Mouse (Mus musculus): Measurements from ENCODE around the gene Enho.
"Not testable (repeated sequence)": the region's sequence is repeated elsewhere in the genome, so short reads cannot be mapped to it uniquely, and the experiment has no call there.

Enho gene

DNA sequence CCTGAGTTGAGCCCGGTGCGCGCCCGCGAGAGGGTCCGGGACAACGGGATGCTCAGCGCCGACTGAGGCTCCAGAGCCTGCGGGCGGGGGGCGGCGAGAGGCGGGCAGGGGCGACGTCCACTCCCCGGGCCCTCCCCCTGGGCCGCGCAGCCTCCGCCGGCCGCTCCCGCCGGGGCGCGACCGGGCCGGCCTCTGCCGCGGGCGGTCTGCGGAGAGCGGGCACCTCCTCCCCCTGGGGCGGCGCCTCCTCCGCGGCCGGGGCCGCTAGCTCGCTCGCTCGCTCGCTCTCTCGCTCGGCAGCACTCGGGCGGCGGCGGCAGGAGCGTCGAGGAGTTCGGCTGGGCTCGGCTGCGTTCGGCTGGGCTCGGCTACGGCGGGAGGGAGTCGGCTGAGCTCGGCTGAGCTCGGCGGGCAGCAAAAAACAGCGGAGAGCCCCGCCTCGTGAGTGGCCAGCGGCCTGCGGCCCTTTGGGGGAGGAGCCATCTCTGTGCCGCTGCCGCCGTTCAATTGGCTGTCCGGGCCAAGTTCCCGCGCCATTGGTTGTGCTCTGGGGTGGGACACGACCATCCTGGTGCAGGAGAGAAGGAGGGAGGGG, at the start of gene Enho:
Enho (minus strand) TSS at position 412 of the 595 bp plus-strand sequence.
- ChIA-PET CTCF (interaction anchor here in 1 of 4 experiments (0.8 to 1.4 kb wide), 3 partner anchors 26 to 145 kb away, joined by 3 to 4 read pairs (median 3); no protein-coding TSS in a partner anchor), POLR2A (interaction anchor here (0.6 to 2.0 kb wide), 9 partner anchors 8 to 669 kb away, joined by 3 to 13 read pairs (median 4); no protein-coding TSS in a partner anchor)

DNA sequence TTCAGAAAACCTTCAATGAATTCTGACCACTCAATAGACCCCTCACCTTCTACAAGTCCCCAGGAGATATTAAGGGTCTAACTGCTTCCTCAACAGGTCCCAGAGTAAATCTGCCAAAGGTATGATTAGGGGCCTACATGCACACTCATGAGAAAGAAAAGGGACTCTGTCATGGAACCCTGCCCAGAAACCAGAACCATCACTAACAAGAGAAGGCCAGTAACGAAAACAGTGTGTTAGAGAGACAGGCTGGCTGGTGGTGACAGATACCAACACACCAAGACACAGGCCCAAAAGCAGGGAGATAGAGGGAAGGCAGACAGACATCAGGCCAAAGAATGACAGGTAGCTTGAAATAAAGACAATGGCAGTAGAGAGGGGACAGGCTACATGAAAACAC, 48.4 kb upstream of the Enho start:
- POLR2A ChIA-PET, CTCF ChIA-PET: not testable (repeated sequence)

DNA sequence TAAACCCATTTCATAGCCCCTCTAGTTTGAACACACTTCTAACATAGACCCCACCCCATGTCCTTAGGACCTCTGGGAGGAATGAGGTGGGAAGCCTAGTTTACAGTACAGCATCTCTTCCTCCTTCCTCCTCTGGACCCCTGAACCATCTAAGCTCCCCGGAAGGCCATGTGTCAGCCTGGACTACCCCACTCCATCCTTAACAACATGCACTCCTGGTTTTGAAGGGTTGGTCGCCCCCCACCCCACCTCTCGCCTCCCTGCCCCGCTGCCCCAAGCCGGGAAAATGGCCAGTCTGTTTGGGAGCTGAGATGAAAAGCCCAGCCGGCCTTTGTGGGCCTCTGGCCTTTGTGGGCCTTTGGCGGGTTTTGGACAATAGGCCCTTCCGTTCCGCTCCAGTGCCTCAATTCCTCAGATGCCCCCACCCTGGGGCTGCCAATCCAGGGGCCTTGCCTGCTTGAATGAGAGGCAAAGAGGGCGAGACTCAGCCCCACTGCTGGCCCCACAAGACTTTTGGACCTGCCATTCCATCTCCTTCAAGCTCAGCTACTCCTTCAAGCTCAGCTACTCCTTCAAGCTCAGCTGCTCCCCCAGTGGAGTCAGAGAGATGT, 45.9 kb upstream of the Enho start:
- POLR2A ChIA-PET, CTCF ChIA-PET: not testable (repeated sequence)

DNA sequence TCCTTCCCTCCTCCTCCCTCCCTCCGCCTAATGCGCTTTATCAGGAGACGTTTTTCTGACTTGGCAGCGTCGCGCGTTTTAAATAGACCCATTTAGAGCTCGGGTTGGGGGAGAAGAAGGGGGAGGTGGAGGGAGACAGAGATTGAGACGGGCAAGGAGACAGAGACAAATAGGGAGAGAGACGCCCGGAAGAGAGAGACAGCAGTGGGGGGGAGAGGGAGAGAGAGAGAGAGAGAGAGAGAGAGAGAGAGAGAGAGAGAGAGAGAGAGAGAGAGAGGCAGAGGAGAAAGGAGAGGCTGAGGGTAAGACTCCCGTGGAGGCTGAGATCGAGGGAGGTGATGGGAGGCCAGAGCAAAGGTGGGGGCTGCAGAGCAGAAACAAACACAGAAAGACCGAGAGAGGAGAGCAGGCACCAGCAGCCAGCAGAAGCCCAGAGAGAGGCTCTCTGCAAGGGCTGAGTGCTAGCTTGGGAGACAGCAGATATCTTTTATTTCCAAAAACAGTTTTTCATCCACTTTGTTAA, 44.9 kb upstream of the Enho start:
- CTCF ChIA-PET: not testable (repeated sequence)
- POLR2A ChIA-PET: interaction anchor here in 1 of 4 experiments (0.7 kb wide), 1 partner anchor 80 kb away, joined by 3 read pairs; no protein-coding TSS in a partner anchor

DNA sequence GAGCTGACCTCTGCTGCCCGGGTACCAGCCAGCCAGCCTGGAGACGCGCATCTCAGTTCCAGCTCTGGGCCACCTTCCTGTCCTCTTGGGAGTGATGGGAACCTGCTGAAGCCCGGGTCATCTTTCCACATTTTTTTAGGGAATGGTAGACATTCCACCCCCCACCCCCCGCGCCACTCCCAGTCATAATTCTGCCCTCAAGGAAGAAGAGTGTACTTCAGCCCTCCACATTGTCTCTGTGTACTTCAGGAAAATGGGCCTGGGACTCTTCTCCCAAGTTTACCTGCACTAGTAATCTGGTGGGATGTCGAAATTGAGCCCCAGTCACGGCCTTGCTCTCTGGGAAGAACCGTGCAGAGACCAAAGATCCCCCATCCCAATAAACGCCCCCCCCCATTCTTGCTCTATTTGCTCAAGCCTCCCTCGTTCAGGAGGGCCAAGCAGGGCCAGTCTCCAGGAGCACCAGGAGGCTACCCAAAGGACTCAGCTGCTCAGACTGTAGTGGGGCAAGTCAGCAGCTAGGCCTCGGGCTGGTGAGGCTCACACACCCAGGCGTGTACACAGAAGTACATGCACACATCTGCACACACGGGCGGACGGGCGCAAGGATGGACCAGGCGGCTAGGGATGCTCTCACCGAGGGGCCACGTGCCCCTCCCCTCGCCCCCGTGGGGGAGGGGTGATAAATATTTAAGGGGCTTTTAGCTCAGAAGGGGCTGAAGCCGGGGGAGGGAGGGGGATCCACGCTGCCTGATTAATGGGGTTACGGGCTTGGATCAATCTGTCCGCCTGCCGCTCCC, 44.2 kb upstream of the Enho start:
- POLR2A ChIA-PET, CTCF ChIA-PET: not testable (repeated sequence)

DNA sequence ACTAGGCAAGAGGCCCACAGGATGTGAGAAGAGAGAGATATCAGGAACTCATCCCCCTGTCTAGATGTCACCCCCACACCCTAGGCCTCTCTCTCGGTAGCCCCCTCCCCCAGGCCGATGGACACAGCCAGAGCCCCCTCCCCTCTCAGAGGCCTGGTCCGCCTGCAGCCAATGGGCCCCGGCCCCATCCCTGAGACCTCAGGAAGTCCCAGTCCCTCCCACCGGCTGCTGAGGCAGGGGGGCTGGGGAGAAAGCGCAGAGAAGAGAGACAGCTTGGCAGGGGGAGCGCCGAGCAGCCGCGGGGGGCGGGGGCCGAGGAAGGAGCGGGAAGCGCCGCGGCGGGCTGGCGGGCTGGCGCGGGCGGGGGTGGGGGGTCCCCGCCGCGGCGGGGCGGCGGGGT, 43.2 kb upstream of the Enho start:
- CTCF ChIA-PET, POLR2A ChIA-PET: not testable (repeated sequence)

DNA sequence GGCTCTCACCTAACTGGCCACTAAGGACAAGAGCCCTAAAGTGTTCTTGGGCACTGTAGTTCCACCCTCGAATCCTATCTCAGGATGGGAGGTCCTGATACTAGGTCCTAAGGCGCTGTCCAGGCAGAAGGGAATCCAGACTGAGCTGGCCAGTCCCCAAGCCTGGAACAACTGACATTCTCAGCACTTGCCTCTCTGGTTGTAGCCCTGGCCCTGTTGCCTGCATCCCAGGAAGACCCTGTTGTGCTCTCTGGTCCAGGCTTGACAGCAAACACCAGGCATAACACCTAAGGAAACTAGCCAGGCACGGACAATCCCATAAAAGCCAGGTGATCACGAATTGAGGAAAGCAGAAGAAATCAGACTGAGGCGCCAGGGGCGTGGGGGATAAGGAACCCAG, 42.7 kb upstream of the Enho start:
- CTCF ChIA-PET: no interaction called here

DNA sequence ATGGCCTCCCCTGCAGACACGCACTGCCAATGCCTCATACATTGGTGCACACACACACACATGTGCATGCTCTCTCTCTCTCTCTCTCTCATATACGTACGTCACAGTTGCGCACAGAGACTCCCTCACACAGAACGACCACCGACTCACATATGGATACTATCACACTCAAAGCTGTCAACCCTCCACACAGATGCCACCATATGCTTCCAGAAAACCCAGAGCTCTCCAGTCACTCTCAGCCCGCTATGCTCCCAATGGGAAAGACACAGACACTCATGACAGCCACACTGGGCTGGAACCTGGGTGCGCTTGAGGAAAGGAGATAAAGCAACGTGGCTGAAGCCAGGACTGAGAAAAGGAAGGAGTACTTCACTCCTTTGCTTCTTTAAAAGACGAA, 41.8 kb upstream of the Enho start:
- POLR2A ChIA-PET: interaction anchor here in 2 of 4 experiments (0.6 to 0.8 kb wide), 2 partner anchors 32 to 395 kb away, joined by 4 to 7 read pairs; no protein-coding TSS in a partner anchor
- CTCF ChIA-PET: interaction anchor here in 1 of 4 experiments (0.7 kb wide), 1 partner anchor 161 kb away, joined by 3 read pairs; no protein-coding TSS in a partner anchor

More for the DNA sequence above, 42.7 kb upstream of the Enho start:
- POLR2A ChIA-PET: no interaction called here

DNA sequence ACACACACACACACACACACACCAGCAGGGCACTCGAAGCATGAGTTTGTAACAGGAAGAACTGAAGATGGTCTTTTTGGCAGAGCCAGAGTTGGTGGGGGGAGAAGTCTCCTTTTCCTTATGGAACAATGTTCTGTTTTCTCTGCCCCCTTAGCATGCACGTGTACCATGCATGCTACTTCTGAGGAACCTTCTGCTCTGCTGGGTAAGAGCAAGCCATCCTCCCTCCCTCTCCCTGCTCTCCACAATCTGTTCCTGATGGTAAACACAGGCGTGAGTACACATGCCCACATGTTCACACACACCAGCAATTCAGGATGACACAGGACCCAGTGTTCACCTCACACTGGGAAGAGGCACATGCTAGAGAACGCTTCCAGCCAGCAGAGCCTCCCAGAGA, 41.1 kb upstream of the Enho start:
- ChIA-PET CTCF (no interaction called here), POLR2A (no interaction called here)

DNA sequence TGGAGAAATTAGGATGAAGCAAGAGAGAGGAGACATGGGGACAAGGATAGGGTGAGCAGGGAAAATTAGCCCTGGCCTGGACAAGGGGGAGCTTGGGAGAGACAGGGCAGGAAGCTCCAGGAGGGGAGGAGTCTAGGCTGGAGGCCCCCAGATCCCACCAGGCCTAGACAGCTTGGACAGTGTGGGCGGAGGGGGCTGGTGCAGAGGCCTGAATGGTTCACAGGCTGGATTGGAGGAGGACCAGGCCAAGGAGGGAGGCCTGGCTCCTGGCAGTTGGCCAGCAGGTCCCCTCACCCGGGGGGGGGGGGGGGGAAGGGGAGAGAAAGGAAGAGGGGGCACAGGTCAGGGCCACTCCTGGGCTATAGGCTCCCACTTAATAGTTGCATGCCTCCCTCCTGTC, 39.2 kb upstream of the Enho start:
- CTCF ChIA-PET: interaction anchor here in 1 of 4 experiments (0.7 to 1.4 kb wide), 2 partner anchors 47 to 58 kb away, joined by 4 to 5 read pairs; no protein-coding TSS in a partner anchor
- POLR2A ChIA-PET: interaction anchor here in 1 of 4 experiments (0.7 kb wide), 1 partner anchor 1529 kb away, joined by 4 read pairs; no protein-coding TSS in a partner anchor

DNA sequence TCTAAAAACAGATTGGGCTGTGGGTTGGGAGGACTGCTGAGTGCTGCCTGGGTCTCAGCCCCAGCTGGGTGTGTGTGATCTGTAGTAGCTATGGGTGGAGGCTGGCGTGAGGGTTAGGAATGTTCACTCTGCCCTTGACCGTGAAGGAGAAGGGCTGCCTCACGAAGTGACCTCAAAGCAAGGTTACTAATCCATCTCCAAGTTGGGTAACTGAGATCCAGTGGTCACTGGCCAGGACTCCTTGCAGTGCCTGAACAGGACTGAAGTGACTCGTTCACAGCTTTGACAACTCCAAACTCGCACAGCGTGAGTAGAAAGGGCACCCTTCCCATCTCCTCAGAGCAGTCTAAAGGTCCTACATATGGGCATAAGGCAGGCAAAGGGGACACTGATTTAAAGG, 38.7 kb upstream of the Enho start:
- POLR2A ChIA-PET: interaction anchor here in 1 of 4 experiments (0.9 kb wide), 1 partner anchor 107 kb away, joined by 3 read pairs; no protein-coding TSS in a partner anchor
- CTCF ChIA-PET: interaction anchor here in 1 of 4 experiments (1.4 kb wide), 1 partner anchor 59 kb away, joined by 5 read pairs; no protein-coding TSS in a partner anchor

DNA sequence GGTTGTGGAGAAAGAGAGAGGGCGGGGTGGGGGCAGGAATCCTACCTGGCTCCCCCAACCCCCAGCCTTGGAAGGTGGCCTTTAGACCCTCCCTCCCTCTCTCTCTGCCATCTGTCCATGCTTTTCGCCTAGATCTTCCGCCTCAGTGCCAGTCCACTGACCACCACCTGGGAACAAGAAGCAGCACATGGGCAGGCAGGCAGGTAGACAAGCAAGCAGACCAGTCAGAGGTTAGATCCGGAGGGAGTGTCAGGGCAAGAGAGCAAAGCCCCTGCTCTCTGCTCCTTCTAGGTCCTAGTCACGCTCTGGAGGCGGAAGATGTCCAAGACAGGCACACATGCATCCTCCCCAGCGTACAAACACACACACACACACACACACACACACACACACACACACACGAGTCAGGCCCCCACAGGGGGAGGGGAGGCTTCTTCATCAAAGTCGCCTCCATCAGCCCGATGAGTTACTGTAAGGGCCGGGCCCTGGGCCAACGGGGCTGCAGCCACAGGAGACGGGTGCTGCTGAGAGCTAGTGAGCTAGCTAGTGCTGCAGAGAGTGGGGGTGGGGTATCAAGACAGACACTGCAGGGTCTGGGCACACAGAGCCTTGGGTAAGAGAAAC, 37.0 kb upstream of the Enho start:
- ChIA-PET POLR2A (interaction anchor here in 1 of 4 experiments (0.5 to 1.0 kb wide), 4 partner anchors 12 to 334 kb away, joined by 3 read pairs; no protein-coding TSS in a partner anchor), CTCF (interaction anchor here in 2 of 4 experiments (0.6 to 1.0 kb wide), 3 partner anchors 23 to 527 kb away, joined by 3 to 7 read pairs (median 4); no protein-coding TSS in a partner anchor)

DNA sequence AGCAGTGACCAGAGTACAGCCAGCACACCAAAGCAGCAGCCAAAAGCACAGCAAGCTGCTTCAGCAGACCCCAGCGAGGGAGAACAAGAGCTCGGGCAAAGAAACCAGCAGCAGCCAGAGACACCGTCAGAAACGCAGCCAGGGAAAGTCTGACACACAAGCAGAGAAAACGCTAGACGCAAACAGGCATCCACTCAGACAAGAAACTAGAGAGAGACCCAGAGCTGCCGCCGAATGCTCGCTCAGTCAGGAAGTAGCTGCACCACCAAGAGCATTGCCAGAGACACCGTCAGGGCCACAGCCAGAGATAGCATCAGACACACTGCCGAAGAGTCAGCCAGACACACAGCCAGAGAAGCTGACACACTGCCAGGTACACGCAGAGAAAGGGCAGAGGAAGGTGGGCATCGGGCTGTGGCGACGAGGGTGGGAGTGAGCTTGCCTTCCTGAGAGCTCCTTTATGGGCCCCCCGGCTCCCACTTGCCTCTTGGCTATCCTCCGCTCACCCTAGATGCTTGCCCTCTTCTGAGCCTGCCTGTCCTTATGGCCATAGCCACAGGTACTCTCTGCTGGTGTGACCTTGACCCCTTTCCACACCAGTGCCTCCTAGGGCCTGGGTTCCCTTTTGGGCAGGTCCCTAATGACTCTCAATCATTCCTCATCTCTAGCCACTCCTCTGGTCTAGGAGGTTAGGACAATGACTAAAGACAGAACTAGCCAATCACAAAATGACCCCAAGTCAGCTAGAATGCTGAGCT, 36.3 kb upstream of the Enho start:
- ChIA-PET POLR2A (interaction anchor here in 2 of 4 experiments (0.5 to 1.3 kb wide), 4 partner anchors 12 to 333 kb away, joined by 3 to 4 read pairs (median 4); no protein-coding TSS in a partner anchor), CTCF (interaction anchor here in 3 of 4 experiments (0.6 to 1.0 kb wide), 5 partner anchors 12 to 108 kb away, joined by 3 to 7 read pairs (median 3); partner anchors contain the start of gene Fam219a (in 1 of the 3))

DNA sequence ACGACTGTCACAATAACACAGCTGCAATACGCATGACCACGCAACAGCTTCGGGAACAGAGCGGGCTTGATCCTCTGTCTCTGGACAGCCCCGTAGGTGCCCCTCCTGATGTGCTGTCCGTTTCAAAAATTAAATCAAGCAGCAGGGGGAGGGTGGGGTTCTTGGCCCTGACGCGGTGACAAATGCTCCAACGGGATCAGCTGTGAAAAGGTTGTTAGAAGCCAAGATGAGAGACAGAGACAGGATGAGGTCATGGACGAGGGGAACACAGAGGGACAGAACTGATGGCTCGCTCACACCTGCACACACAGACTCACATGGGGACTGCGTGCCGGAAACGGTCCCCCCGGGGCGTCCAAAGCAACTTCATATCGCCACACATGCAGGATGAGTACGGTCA, 33.1 kb upstream of the Enho start:
- CTCF ChIA-PET: interaction anchor here in 1 of 4 experiments (0.7 kb wide), 1 partner anchor 147 kb away, joined by 9 read pairs; no protein-coding TSS in a partner anchor
- POLR2A ChIA-PET: interaction anchor here in 3 of 4 experiments (0.5 to 0.9 kb wide), 6 partner anchors 8 to 549 kb away, joined by 3 to 5 read pairs (median 4); no protein-coding TSS in a partner anchor

DNA sequence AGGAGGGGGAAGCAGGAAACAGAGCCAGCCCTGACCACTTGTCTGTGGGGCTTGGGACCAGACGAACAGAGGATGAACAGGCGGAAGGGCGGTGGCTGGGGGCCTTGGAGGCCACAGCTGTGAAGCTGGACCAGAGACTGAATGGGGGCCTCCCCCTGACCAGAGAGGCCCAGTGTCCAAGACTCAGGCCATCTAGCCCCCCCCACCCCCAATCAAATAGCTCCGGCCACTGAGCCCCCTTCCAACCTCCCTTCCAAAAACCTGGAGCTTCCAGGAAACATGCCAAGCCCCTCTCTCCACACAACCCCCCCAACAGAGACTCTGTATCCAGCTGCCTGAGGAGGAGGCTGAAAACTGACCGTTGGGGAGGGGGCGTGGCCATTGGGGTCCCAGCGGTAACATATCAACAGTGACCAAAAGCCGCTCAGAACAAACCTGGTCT, 32.4 kb upstream of the Enho start:
- CTCF ChIA-PET: interaction anchor here in 1 of 4 experiments (0.7 kb wide), 1 partner anchor 146 kb away, joined by 9 read pairs; no protein-coding TSS in a partner anchor

DNA sequence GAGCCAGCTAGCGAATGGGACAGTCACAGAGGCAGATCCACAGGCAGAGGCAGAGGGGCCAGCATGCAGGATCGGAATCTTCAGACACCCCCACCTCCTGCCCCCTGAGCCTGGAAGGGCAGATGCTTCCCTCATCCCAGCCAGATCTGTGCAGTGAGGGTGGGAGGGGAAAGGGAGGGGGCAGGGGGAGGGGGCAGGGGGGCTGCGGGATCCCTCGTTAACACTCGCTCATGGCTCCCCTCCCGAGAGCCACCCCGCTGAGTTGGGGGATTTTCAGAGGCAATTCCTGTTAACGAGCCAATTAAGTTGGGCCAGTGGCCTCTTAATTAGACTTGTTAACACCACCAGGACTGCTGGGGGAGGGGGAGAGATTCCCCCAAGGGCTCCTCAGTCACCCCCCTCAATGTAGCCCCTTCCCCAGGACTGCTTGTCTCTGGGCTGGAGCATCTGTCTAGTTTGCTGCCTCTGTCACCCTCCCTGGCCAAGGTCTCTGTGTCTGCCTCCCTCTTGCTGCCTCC, 31.9 kb upstream of the Enho start:
- ChIA-PET CTCF (no interaction called here), POLR2A (interaction anchor here in 1 of 4 experiments (0.6 kb wide), 1 partner anchor 182 kb away, joined by 3 read pairs; no protein-coding TSS in a partner anchor)

More for the DNA sequence above, 32.4 kb upstream of the Enho start:
- POLR2A ChIA-PET: interaction anchor here in 1 of 4 experiments (0.6 kb wide), 4 partner anchors 59 to 549 kb away, joined by 3 to 5 read pairs (median 3); no protein-coding TSS in a partner anchor

DNA sequence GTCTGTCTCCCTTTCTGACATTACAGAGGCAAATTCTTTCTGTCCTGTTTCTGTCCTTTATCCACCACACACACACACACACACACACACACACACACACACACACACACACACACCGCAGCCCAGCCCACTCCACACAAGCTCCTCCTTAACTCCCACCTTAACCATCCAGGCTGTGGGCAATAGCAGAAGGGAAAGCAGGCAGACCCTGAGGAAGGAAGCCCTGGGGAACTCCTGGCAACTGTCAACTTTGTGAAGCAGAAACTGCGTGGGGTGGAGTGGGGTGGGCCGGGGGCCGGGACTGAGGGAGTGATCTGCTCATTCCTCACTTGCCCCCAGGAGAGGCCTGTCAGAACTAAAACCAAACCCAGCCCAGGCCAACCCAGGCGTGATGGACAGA, 31.4 kb upstream of the Enho start:
- ChIA-PET POLR2A (interaction anchor here in 1 of 4 experiments (0.7 kb wide), 1 partner anchor 582 kb away, joined by 4 read pairs; no protein-coding TSS in a partner anchor), CTCF (no interaction called here)
